Mouse (Mus musculus): Measurements from ENCODE around the gene Zan.

The Zan gene

DNA sequence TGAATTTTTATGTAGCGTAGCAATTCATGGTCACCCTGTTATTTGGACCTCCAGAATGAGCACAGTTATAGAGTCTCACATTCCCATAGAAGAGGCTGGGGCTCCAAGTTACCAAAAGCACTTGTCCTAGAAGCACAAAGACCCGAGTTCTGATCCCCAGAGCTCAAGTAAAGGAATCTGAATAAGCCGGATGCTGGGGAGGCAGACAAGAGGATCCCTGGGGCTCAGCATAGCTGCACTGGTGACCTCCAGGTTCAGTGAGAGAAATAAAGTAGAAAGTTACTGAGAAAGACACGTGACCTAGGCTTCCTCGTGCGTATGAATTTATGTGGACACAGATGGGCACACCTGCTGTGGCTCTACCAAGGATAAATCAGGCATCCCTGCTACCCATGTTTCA is 141.8 kb downstream of the Zan start:
- DNase-seq (ENCODE audit: extremely low spot score, low read depth, low spot score): no peak

- DNase-seq (ENCODE audit: extremely low spot score, low read depth, low spot score): no peak
These were observed 142.5 kb downstream of the Zan start for GRCm38 (mm10) chr5:137334317-137334716.

- no peak for DNase-seq (ENCODE audit: extremely low spot score, low read depth, low spot score)
These were observed 143.2 kb downstream of the Zan start, which contains the start of gene Slc12a9 for GRCm38 (mm10) chr5:137333512-137334174. Gene Slc12a9 (minus strand): TSS chr5:137333597.

DNA sequence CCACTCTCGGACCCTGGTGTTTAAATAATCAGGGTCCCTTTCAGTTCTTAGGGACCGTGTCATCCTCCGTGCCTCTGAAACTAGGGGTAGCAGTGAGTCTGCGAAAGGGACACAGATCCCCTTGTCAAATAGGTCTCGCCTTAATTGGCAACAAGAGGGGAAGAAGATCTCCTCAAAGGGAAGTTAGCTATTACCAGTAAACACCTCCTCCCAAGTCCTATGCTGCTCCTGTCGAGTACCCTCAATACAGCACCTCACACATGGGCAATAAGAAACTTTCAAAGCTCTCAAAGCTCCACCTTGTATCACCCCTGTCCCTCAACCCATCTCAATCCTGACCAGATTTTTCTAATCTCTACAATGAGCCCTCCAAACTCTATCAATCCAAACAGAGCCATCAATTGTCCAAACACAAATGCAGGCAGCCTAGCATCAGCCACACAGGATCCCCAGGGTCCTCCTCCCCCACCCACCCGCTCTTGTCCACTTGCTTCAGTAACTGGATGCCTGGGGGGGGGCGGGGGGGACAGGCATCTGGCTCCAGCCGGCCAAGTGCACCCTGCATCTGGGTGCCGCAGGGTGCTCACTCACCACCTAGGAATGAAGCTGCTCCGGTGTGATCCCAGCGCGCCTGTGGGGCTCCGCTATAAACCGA is 143.9 kb downstream of the Zan start:
- no peak for DNase-seq (ENCODE audit: extremely low spot score, low read depth, low spot score)

DNA sequence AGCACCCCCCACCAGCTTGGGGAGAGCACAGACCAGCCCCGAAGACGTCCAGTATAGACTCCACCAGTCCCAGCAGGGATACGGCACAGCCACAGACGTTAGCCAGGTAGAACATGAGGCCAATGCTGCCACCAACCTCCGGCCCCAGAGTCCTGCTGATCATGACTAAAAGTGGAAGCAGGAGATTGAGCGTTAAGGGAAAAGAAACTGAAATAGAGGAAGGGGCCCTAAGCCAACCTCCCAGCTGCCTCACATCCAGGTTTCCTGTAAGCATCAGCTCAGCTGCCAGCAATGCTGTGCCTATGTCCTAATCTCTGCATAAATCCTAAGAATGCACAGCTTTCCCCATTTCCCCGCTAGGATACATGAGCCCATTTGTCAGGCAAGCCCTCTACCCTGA is 146.0 kb downstream of the Zan start:
- DNase-seq (ENCODE audit: extremely low spot score, low read depth, low spot score): no peak

Data from hindlimb bud, embryonic 11.5 days (tissue).